Mouse (Mus musculus) bone marrow, adult 2 months (tissue): Measurements from ENCODE around the gene Tgfbi. TPM values are rescaled to one million over a fixed set of nuclear protein-coding genes. Genes with fewer than 3 reads are reported as not detected.

Source experiments
- H3K27ac ChIP-seq: fragments of 200-500 bp; 2 replicates; pipeline ENCODE4 v1.5.1; 2012; ENCODE audit warnings: low read depth, mild to moderate bottlenecking, control low read depth, inconsistent platforms, low read length; ENCODE audit not compliant: control insufficient read depth, poor library complexity, insufficient read depth
- H3K4me1 ChIP-seq: fragments of 200-500 bp; 2 replicates; pipeline ENCODE4 v1.6.1; 2011; ENCODE audit warnings: low read length; ENCODE audit not compliant: control insufficient read depth, insufficient read depth
- H3K4me3 ChIP-seq: fragments of 200-500 bp; replicated peaks from 2 replicates; pipeline ENCODE3; 2011; ENCODE audit warnings: mild to moderate bottlenecking, low read depth, low read length, control low read depth; ENCODE audit not compliant: control insufficient read depth
- CTCF ChIP-seq: fragments of 200-500 bp; IDR thresholded peaks from 2 replicates; pipeline ENCODE4 v1.5.1; 2011; ENCODE audit warnings: low read length, control low read depth; ENCODE audit not compliant: control insufficient read depth, insufficient read depth
- POLR2A ChIP-seq: fragments of 200-500 bp; IDR thresholded peaks from 2 replicates; pipeline ENCODE4 v1.6.1; 2011; ENCODE audit warnings: low read depth, mild to moderate bottlenecking, control low read depth, low read length, borderline replicate concordance; ENCODE audit not compliant: control insufficient read depth
- WGBS: fragments of 180-500 bp; shearing (Covaris S2); methylation state at CpG from one replicate; pipeline ENCODE4 v1.1.7; 2018; 5-methylcytosine and 5-hydroxymethylcytosine counted together
- polyA plus RNA-seq: library from polyadenylated mRNA; stranded (reverse); fragments of >200 nt; gene quantifications from 2 replicates; pipeline ENCODE4 v1.2.4, GENCODE M21; 2011; ENCODE audit warnings: low replicate concordance; ENCODE audit not compliant: missing spikeins, insufficient read depth, insufficient read length

Gene Tgfbi
- polyA plus RNA-seq, 1 experiment = 49.4 TPM

- WGBS = 49% methylated on average over 10 of the region's 10 CpGs
- H3K4me1 ChIP-seq = no peaks in the 10 kb centered on the region
- H3K4me3 ChIP-seq = no peak overlapping the region
- TF ChIP-seq CTCF (no peak), POLR2A (no peak)
- no peak overlapping the region for H3K27ac ChIP-seq
These were observed 69.0 kb downstream of the Tgfbi start for GRCm38 (mm10) chr13:56678188-56678787.

GRCm38 (mm10) chr13:56678826-56679504, 69.6 kb downstream of the Tgfbi start:
- Histone ChIP-seq H3K4me3 (no peak overlapping the region), H3K4me1 (no peaks in the 10 kb centered on the region), H3K27ac (no peak overlapping the region)
- 68% methylated on average over 10 of the region's 10 CpGs for WGBS
- no peak for TF ChIP-seq POLR2A
- TF ChIP-seq CTCF = no peak

- no peak overlapping the region for H3K27ac ChIP-seq
- no peaks in the 10 kb centered on the region for H3K4me1 ChIP-seq
- 36% methylated on average over 4 of the region's 4 CpGs for WGBS
- no peak for TF ChIP-seq CTCF
- TF ChIP-seq POLR2A = no peak
- H3K4me3 ChIP-seq = no peak overlapping the region
These were observed 72.6 kb downstream of the Tgfbi start for GRCm38 (mm10) chr13:56681924-56682323.

DNA sequence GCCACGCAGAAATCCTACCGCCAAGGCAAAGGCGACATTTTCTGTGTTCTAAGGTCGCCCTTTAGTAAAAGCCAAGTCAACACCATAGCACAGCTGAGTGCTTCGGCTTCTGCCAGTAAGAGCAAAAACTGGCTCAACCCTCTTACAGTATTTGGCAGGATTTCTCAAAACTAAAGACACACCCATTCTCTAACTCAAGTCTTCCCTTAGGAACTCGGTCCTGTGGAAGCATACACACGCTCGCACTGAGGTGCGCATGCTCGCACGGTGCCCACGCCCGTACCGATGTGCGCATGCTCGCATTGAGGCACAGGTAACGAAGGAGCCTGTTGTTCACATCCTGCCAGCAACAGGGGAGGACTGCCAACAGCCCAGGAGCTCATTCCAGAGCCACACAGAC, 73.0 kb downstream of the Tgfbi start:
- WGBS = 80% methylated on average over 17 of the region's 17 CpGs
- H3K4me3 ChIP-seq = no peak overlapping the region
- TF ChIP-seq POLR2A (0 out of 2 replicates have a peak, but pooled peaks have one; percentile 21), CTCF (no peak)
- no peak overlapping the region for H3K27ac ChIP-seq
- no peaks in the 10 kb centered on the region for H3K4me1 ChIP-seq

GRCm38 (mm10) chr13:56683306-56683705, 74.0 kb downstream of the Tgfbi start:
- no peak overlapping the region for H3K27ac ChIP-seq
- TF ChIP-seq CTCF (no peak), POLR2A (no peak)
- 81% methylated on average over 7 of the region's 7 CpGs for WGBS

More at GRCm38 (mm10) chr13:56683306-56683705, 74.0 kb downstream of the Tgfbi start:
- Histone ChIP-seq H3K4me3 (no peak overlapping the region), H3K4me1 (no peaks in the 10 kb centered on the region)

Other genes starting within 250 kb of the Tgfbi start
- gene Gm3045, start 182.9 kb upstream of the Tgfbi start, polyA plus RNA-seq = not detected in 2 replicates
- gene Slc25a48, start 171.2 kb upstream of the Tgfbi start, polyA plus RNA-seq = 0.45 TPM in 1 of 2 replicates, not detected in the other
- gene Il9, start 127.3 kb upstream of the Tgfbi start, polyA plus RNA-seq = not detected in 2 replicates
- not detected in 2 replicates for gene Fbxl21, start 87.1 kb upstream of the Tgfbi start, polyA plus RNA-seq
- gene Lect2, start 61.0 kb upstream of the Tgfbi start, polyA plus RNA-seq = not detected in 2 replicates
- gene Smad5, start 93.5 kb downstream of the Tgfbi start, polyA plus RNA-seq = 8.2 and 14.8 TPM in 2 replicates
- gene Gm45623, start 144.3 kb downstream of the Tgfbi start, polyA plus RNA-seq = not detected in 2 replicates